Mouse (Mus musculus): ENCODE data around the gene Atp5g2. TPM values are rescaled to one million over a fixed set of nuclear protein-coding genes. Genes with fewer than 3 reads are reported as not detected.
"Not testable (repeated sequence)": the region's sequence is repeated elsewhere in the genome, so short reads cannot be mapped to it uniquely, and the experiment has no call there.

Atp5g2 gene
- polyA plus RNA-seq, 1 experiment from 2014 or later, result 72.3 TPM

GRCm38 (mm10) chr15:102671721-102672214, 384 bp downstream of the Atp5g2 start:
- 1% methylated on average over 34 of the region's 34 CpGs for WGBS
- Histone ChIP-seq H3K36me3 (ENCODE audit: control insufficient read depth, insufficient read depth, low read length) (peaks cover 13% of the 10 kb centered on the region), H3K27me3 (ENCODE audit: control insufficient read depth, insufficient read depth, low read length) (no peaks in the 10 kb centered on the region), H3K9me3 (ENCODE audit: control insufficient read depth, low read length) (no peaks in the 10 kb centered on the region), H3K4me2 (ENCODE audit: low read length) (peak overlapping the region; percentile 82), H3K4me3 (replicated peaks; ENCODE audit: low read depth, low read length) (peak overlapping the region; percentile 45), H3K4me1 (ENCODE audit: control insufficient read depth, insufficient read depth, low read length) (peaks cover 25% of the 10 kb centered on the region), H3K27ac (replicated peaks; ENCODE audit: low read depth, low read length) (peak overlapping the region; percentile 99), H3K9ac (replicated peaks; ENCODE audit: low read length) (peak overlapping the region; percentile 77)
- ATAC-seq (ENCODE audit: low FRiP score, low TSS enrichment), result peak; percentile 49
- DNase-seq, result peak; percentile 84

GRCm38 (mm10) chr15:102670767-102671575, 1.2 kb downstream of the Atp5g2 start:
- Histone ChIP-seq H3K4me3 (replicated peaks; ENCODE audit: low read depth, low read length) (peak overlapping the region; percentile 80), H3K4me1 (ENCODE audit: control insufficient read depth, insufficient read depth, low read length) (peaks cover 25% of the 10 kb centered on the region), H3K9me3 (ENCODE audit: control insufficient read depth, low read length) (no peaks in the 10 kb centered on the region), H3K4me2 (ENCODE audit: low read length) (peak overlapping the region; percentile 82), H3K27me3 (ENCODE audit: control insufficient read depth, insufficient read depth, low read length) (no peaks in the 10 kb centered on the region), H3K27ac (replicated peaks; ENCODE audit: low read depth, low read length) (peak overlapping the region; percentile 99), H3K36me3 (ENCODE audit: control insufficient read depth, insufficient read depth, low read length) (peaks cover 21% of the 10 kb centered on the region), H3K9ac (replicated peaks; ENCODE audit: low read length) (peak overlapping the region; percentile 98)
- under 1% methylated on average over 53 of the region's 53 CpGs for WGBS
- DNase-seq, result peak; percentile 99
- ATAC-seq (ENCODE audit: low FRiP score, low TSS enrichment), result peak; percentile 90

GRCm38 (mm10) chr15:102670281-102670680, 1.9 kb downstream of the Atp5g2 start:
- no peaks in the 10 kb centered on the region for H3K27me3 ChIP-seq (ENCODE audit: control insufficient read depth, insufficient read depth, low read length)
- peaks cover 28% of the 10 kb centered on the region for H3K36me3 ChIP-seq (ENCODE audit: control insufficient read depth, insufficient read depth, low read length)
- H3K27ac ChIP-seq (replicated peaks; ENCODE audit: low read depth, low read length), result peak overlapping the region; percentile 99
- WGBS, result 9% methylated on average over 6 of the region's 6 CpGs
- peak; percentile 38 for DNase-seq
- H3K4me2 ChIP-seq (ENCODE audit: low read length), result peak overlapping the region; percentile 79
- peak overlapping the region; percentile 80 for H3K4me3 ChIP-seq (replicated peaks; ENCODE audit: low read depth, low read length)
- ATAC-seq (ENCODE audit: low FRiP score, low TSS enrichment), result no peak
- H3K9me3 ChIP-seq (ENCODE audit: control insufficient read depth, low read length), result no peaks in the 10 kb centered on the region
- peaks cover 25% of the 10 kb centered on the region for H3K4me1 ChIP-seq (ENCODE audit: control insufficient read depth, insufficient read depth, low read length)
- H3K9ac ChIP-seq (replicated peaks; ENCODE audit: low read length), result peak overlapping the region; percentile 98

- Histone ChIP-seq H3K27ac (replicated peaks; ENCODE audit: low read depth, low read length) (no peak overlapping the region), H3K4me1 (ENCODE audit: control insufficient read depth, insufficient read depth, low read length) (peaks cover 25% of the 10 kb centered on the region), H3K4me3 (replicated peaks; ENCODE audit: low read depth, low read length) (no peak overlapping the region), H3K4me2 (ENCODE audit: low read length) (peak overlapping the region; percentile 79), H3K9ac (replicated peaks; ENCODE audit: low read length) (no peak overlapping the region; the same call in 1 of the 2 replicates), H3K27me3 (ENCODE audit: control insufficient read depth, insufficient read depth, low read length) (no peaks in the 10 kb centered on the region), H3K9me3 (ENCODE audit: control insufficient read depth, low read length) (no peaks in the 10 kb centered on the region), H3K36me3 (ENCODE audit: control insufficient read depth, insufficient read depth, low read length) (peaks cover 33% of the 10 kb centered on the region)
- ATAC-seq (ENCODE audit: low FRiP score, low TSS enrichment) (no peak), DNase-seq (no peak)
- 91% methylated on average over 8 of the region's 8 CpGs for WGBS
Measured at GRCm38 (mm10) chr15:102669571-102669970, 2.6 kb downstream of the Atp5g2 start.

- DNase-seq (peak; percentile 68), ATAC-seq (ENCODE audit: low FRiP score, low TSS enrichment) (no peak)
- 53% methylated on average over 4 of the region's 4 CpGs for WGBS
- Histone ChIP-seq H3K36me3 (ENCODE audit: control insufficient read depth, insufficient read depth, low read length) (peaks cover 69% of the 10 kb centered on the region), H3K9me3 (ENCODE audit: control insufficient read depth, low read length) (no peaks in the 10 kb centered on the region), H3K27ac (replicated peaks; ENCODE audit: low read depth, low read length) (no peak overlapping the region), H3K27me3 (ENCODE audit: control insufficient read depth, insufficient read depth, low read length) (no peaks in the 10 kb centered on the region), H3K4me2 (ENCODE audit: low read length) (no peak overlapping the region), H3K9ac (replicated peaks; ENCODE audit: low read length) (no peak overlapping the region), H3K4me1 (ENCODE audit: control insufficient read depth, insufficient read depth, low read length) (peaks cover 10% of the 10 kb centered on the region; the same call in 1 of the 2 replicates), H3K4me3 (replicated peaks; ENCODE audit: low read depth, low read length) (no peak overlapping the region)
Measured at GRCm38 (mm10) chr15:102665494-102665893, 6.7 kb downstream of the Atp5g2 start.

GRCm38 (mm10) chr15:102663825-102664224, 8.3 kb downstream of the Atp5g2 start:
- Histone ChIP-seq H3K27me3 (ENCODE audit: control insufficient read depth, insufficient read depth, low read length) (no peaks in the 10 kb centered on the region), H3K27ac (replicated peaks; ENCODE audit: low read depth, low read length) (no peak overlapping the region), H3K9ac (replicated peaks; ENCODE audit: low read length) (no peak overlapping the region), H3K9me3 (ENCODE audit: control insufficient read depth, low read length) (no peaks in the 10 kb centered on the region), H3K4me3 (replicated peaks; ENCODE audit: low read depth, low read length) (no peak overlapping the region), H3K4me1 (ENCODE audit: control insufficient read depth, insufficient read depth, low read length) (no peaks in the 10 kb centered on the region), H3K36me3 (ENCODE audit: control insufficient read depth, insufficient read depth, low read length) (peaks cover 74% of the 10 kb centered on the region), H3K4me2 (ENCODE audit: low read length) (no peak overlapping the region)
- DNase-seq, result no peak
- 79% methylated on average over 8 of the region's 8 CpGs for WGBS
- ATAC-seq (ENCODE audit: low FRiP score, low TSS enrichment), result no peak

- ATAC-seq (ENCODE audit: low FRiP score, low TSS enrichment); H3K9me3 ChIP-seq (ENCODE audit: control insufficient read depth, low read length); H3K4me3 ChIP-seq (replicated peaks; ENCODE audit: low read depth, low read length); H3K4me1 ChIP-seq (ENCODE audit: control insufficient read depth, insufficient read depth, low read length); H3K4me2 ChIP-seq (ENCODE audit: low read length); H3K27me3 ChIP-seq (ENCODE audit: control insufficient read depth, insufficient read depth, low read length); DNase-seq; H3K27ac ChIP-seq (replicated peaks; ENCODE audit: low read depth, low read length); H3K9ac ChIP-seq (replicated peaks; ENCODE audit: low read length): not testable (repeated sequence)
- no CpG with 5 or more reads among the region's 2 CpGs for WGBS
- peaks cover 68% of the 10 kb centered on the region for H3K36me3 ChIP-seq (ENCODE audit: control insufficient read depth, insufficient read depth, low read length)
Measured at GRCm38 (mm10) chr15:102662601-102663000, 9.6 kb downstream of the Atp5g2 start.

GRCm38 (mm10) chr15:102657926-102658381, 14.2 kb downstream of the Atp5g2 start:
- 75% methylated on average over 3 of the region's 3 CpGs for WGBS
- ATAC-seq (ENCODE audit: low FRiP score, low TSS enrichment), result no peak
- Histone ChIP-seq H3K27me3 (ENCODE audit: control insufficient read depth, insufficient read depth, low read length) (no peaks in the 10 kb centered on the region), H3K36me3 (ENCODE audit: control insufficient read depth, insufficient read depth, low read length) (peaks cover 24% of the 10 kb centered on the region), H3K4me3 (replicated peaks; ENCODE audit: low read depth, low read length) (no peak overlapping the region), H3K27ac (replicated peaks; ENCODE audit: low read depth, low read length) (no peak overlapping the region), H3K9me3 (ENCODE audit: control insufficient read depth, low read length) (no peaks in the 10 kb centered on the region), H3K4me2 (ENCODE audit: low read length) (no peak overlapping the region), H3K4me1 (ENCODE audit: control insufficient read depth, insufficient read depth, low read length) (no peaks in the 10 kb centered on the region), H3K9ac (replicated peaks; ENCODE audit: low read length) (no peak overlapping the region)
- DNase-seq, result no peak

All from midbrain, embryonic 14.5 days (tissue).